Mouse (Mus musculus) CH12.LX (cell line): ENCODE results near the gene Ift20. TPM values are rescaled to one million over a fixed set of nuclear protein-coding genes. Genes with fewer than 3 reads are reported as not detected.

Experiments used
- DNase-seq: peaks from one replicate; pipeline ENCODE4 v3.0.0-alpha.2; 2013; ENCODE audit errors: extremely low read depth
- H3K27ac ChIP-seq: 2 replicates; pipeline ENCODE4 v1.5.1; 2012; ENCODE audit warnings: low read depth, mild to moderate bottlenecking, control low read depth, moderate library complexity; ENCODE audit not compliant: insufficient read depth
- H3K27me3 ChIP-seq: replicated peaks from 2 replicates; pipeline ENCODE3; 2012; ENCODE audit warnings: inconsistent platforms
- H3K36me3 ChIP-seq, 2 experiments: replicated peaks in 1 of 2; 2 replicates each; pipeline versions ENCODE3 to v1.6.1; 2012; ENCODE audit warnings: inconsistent platforms in 1 of 2, low read length in 1 of 2, mild to moderate bottlenecking in 1 of 2, mixed read lengths in 1 of 2, moderate library complexity in 1 of 2; ENCODE audit not compliant: control insufficient read depth in 1 of 2, insufficient read depth in 1 of 2
- H3K4me1 ChIP-seq, 2 experiments: 2 replicates each; pipeline ENCODE4 v1.6.1; 2012; ENCODE audit warnings: inconsistent platforms in 1 of 2, moderate library complexity in 1 of 2; ENCODE audit not compliant: insufficient read depth in 2 of 2, control insufficient read depth in 1 of 2
- H3K4me2 ChIP-seq: 2 replicates; pipeline ENCODE4 v1.6.1; 2012; ENCODE audit warnings: low read depth, mild to moderate bottlenecking, control low read depth; ENCODE audit not compliant: poor library complexity, insufficient read depth, severe bottlenecking
- H3K4me3 ChIP-seq, 3 experiments: fragments of 150-350 bp in 1 of 3; sonication (generic) in 1 of 3; replicated peaks in 1 of 3; 2 replicates each; pipeline versions ENCODE3 to v1.5.1; 2011 to 2012; ENCODE audit warnings: low read depth in 2 of 3, low read length in 2 of 3, mild to moderate bottlenecking in 2 of 3, moderate library complexity in 2 of 3, control low read depth in 1 of 3, improper control_type of control experiment in 1 of 3, inconsistent platforms in 1 of 3, mixed read lengths in 1 of 3; ENCODE audit not compliant: poor library complexity in 1 of 3
- H3K79me2 ChIP-seq: replicated peaks from 2 replicates; pipeline ENCODE4 v1.6.1; 2012; ENCODE audit warnings: mild to moderate bottlenecking, moderate library complexity; ENCODE audit not compliant: control insufficient read depth, poor library complexity, insufficient read depth, severe bottlenecking; ENCODE audit errors: extremely low read depth
- H3K9ac ChIP-seq: 2 replicates; pipeline ENCODE4 v1.6.1; 2012; ENCODE audit warnings: low read depth, mild to moderate bottlenecking, control low read depth, moderate library complexity; ENCODE audit not compliant: insufficient read depth
- H3K9me3 ChIP-seq: replicated peaks from 2 replicates; pipeline ENCODE3; 2012; ENCODE audit warnings: low read length, inconsistent platforms, mixed read lengths
- CHD1 ChIP-seq: IDR thresholded peaks from 2 replicates; pipeline ENCODE4 v1.6.1; 2012; ENCODE audit warnings: low read depth, low read length, improper control_type of control experiment, inconsistent platforms
- CHD2 ChIP-seq: IDR thresholded peaks from 2 replicates; pipeline ENCODE4 v1.6.1; 2011; ENCODE audit warnings: low read length, improper control_type of control experiment
- CTCF ChIP-seq, 2 experiments: IDR thresholded peaks in 1 of 2; conservative IDR thresholded peaks in 1 of 2; 2 replicates each; pipeline ENCODE4 v1.5.1; 2011 to 2012; ENCODE audit warnings: low read depth in 2 of 2, low read length in 2 of 2, improper control_type of control experiment in 1 of 2, inconsistent platforms in 1 of 2, mild to moderate bottlenecking in 1 of 2, moderate library complexity in 1 of 2
- E2F4 ChIP-seq: IDR thresholded peaks from 2 replicates; pipeline ENCODE4 v1.6.1; 2011; ENCODE audit warnings: low read depth, low read length, improper control_type of control experiment; ENCODE audit not compliant: insufficient replicate concordance
- ELF1 ChIP-seq: IDR thresholded peaks from 2 replicates; pipeline ENCODE4 v1.6.1; 2014; ENCODE audit warnings: low read depth, mild to moderate bottlenecking, inconsistent platforms, low read length, improper control_type of control experiment
- HCFC1 ChIP-seq: IDR thresholded peaks from 2 replicates; pipeline ENCODE4 v1.6.1; 2012; ENCODE audit warnings: low read depth, mild to moderate bottlenecking, inconsistent platforms, low read length, improper control_type of control experiment
- JUN ChIP-seq: IDR thresholded peaks from 2 replicates; pipeline ENCODE4 v1.6.1; 2011; ENCODE audit warnings: low read depth, mild to moderate bottlenecking, low read length, improper control_type of control experiment, moderate library complexity; ENCODE audit not compliant: insufficient read depth
- JUND ChIP-seq: conservative IDR thresholded peaks from 2 replicates; pipeline ENCODE4 v1.6.1; 2011; ENCODE audit warnings: low read depth, low read length, improper control_type of control experiment
- KAT2A ChIP-seq: IDR thresholded peaks from 2 replicates; pipeline ENCODE4 v1.6.1; 2012; ENCODE audit warnings: low read length, improper control_type of control experiment, inconsistent platforms; ENCODE audit not compliant: insufficient replicate concordance
- MAFK ChIP-seq: IDR thresholded peaks from 2 replicates; pipeline ENCODE4 v1.6.1; 2011; ENCODE audit warnings: low read length, improper control_type of control experiment; ENCODE audit not compliant: insufficient replicate concordance
- MAZ ChIP-seq: IDR thresholded peaks from 2 replicates; pipeline ENCODE4 v1.6.1; 2012; ENCODE audit warnings: low read depth, mild to moderate bottlenecking, inconsistent platforms, low read length, improper control_type of control experiment, moderate library complexity
- MEF2A ChIP-seq: IDR thresholded peaks from 2 replicates; pipeline ENCODE4 v1.6.1; 2014; ENCODE audit warnings: low read depth, mild to moderate bottlenecking, inconsistent platforms, low read length, improper control_type of control experiment, borderline replicate concordance
- MXI1 ChIP-seq: IDR thresholded peaks from 2 replicates; pipeline ENCODE4 v1.6.1; 2011; ENCODE audit warnings: mild to moderate bottlenecking, low read depth, low read length, improper control_type of control experiment
- NRF1 ChIP-seq: IDR thresholded peaks from 2 replicates; pipeline ENCODE4 v1.6.1; 2014; ENCODE audit warnings: low read depth, mild to moderate bottlenecking, inconsistent platforms, low read length, improper control_type of control experiment, moderate library complexity
- PAX5 ChIP-seq: IDR thresholded peaks from 2 replicates; pipeline ENCODE4 v1.6.1; 2012; ENCODE audit warnings: low read length, inconsistent platforms, mixed read lengths
- POLR2A ChIP-seq: IDR thresholded peaks from 2 replicates; pipeline ENCODE4 v1.6.1; 2011; ENCODE audit warnings: low read depth, mild to moderate bottlenecking, improper control_type of control experiment, low read length
- POLR2AphosphoS2 ChIP-seq: IDR thresholded peaks from 2 replicates; pipeline ENCODE4 v1.6.1; 2011; ENCODE audit warnings: low read depth, low read length, improper control_type of control experiment
- RAD21 ChIP-seq: IDR thresholded peaks from 2 replicates; pipeline ENCODE4 v1.6.1; 2011; ENCODE audit warnings: low read depth, mild to moderate bottlenecking, low read length, improper control_type of control experiment, moderate library complexity
- RCOR1 ChIP-seq: conservative IDR thresholded peaks from 2 replicates; pipeline ENCODE4 v1.6.1; 2012; ENCODE audit warnings: low read depth, mild to moderate bottlenecking, inconsistent platforms, low read length, improper control_type of control experiment
- SIN3A ChIP-seq: IDR thresholded peaks from 2 replicates; pipeline ENCODE4 v1.6.1; 2012; ENCODE audit warnings: low read length, improper control_type of control experiment, inconsistent platforms
- SMC3 ChIP-seq: IDR thresholded peaks from 2 replicates; pipeline ENCODE4 v1.6.1; 2011; ENCODE audit warnings: low read depth, low read length, improper control_type of control experiment
- TBP ChIP-seq: conservative IDR thresholded peaks from 2 replicates; pipeline ENCODE4 v1.6.1; 2011; ENCODE audit warnings: low read depth, low read length, improper control_type of control experiment
- TCF12 ChIP-seq: IDR thresholded peaks from 2 replicates; pipeline ENCODE4 v1.6.1; 2014; ENCODE audit warnings: low read depth, mild to moderate bottlenecking, inconsistent platforms, low read length, improper control_type of control experiment
- UBTF ChIP-seq: IDR thresholded peaks from 2 replicates; pipeline ENCODE4 v1.6.1; 2012; ENCODE audit warnings: low read depth, mild to moderate bottlenecking, inconsistent platforms, low read length, improper control_type of control experiment, moderate library complexity
- USF1 ChIP-seq: IDR thresholded peaks from 2 replicates; pipeline ENCODE4 v1.6.1; 2014; ENCODE audit warnings: low read depth, mild to moderate bottlenecking, inconsistent platforms, low read length, improper control_type of control experiment
- USF2 ChIP-seq: conservative IDR thresholded peaks from 2 replicates; pipeline ENCODE4 v1.6.1; 2011; ENCODE audit warnings: low read depth, low read length, improper control_type of control experiment
- ZKSCAN1 ChIP-seq: IDR thresholded peaks from 2 replicates; pipeline ENCODE4 v1.6.1; 2012; ENCODE audit warnings: low read depth, inconsistent platforms, low read length, improper control_type of control experiment, borderline replicate concordance
- ZMIZ1 ChIP-seq: IDR thresholded peaks from 2 replicates; pipeline ENCODE4 v1.6.1; 2012; ENCODE audit warnings: low read depth, mild to moderate bottlenecking, inconsistent platforms, low read length, improper control_type of control experiment
- ZNF384 ChIP-seq: IDR thresholded peaks from 2 replicates; pipeline ENCODE4 v1.6.1; 2012; ENCODE audit warnings: low read depth, low read length, improper control_type of control experiment, inconsistent platforms
- dilution Hi-C: fragments of 300-500 bp; cut with MboI; formaldehyde crosslinking; loops from 2 replicates; pipeline ENCODE4 v1.14.3; 2020; ENCODE audit warnings: low sequenced_read_pairs; ENCODE audit not compliant: extremely low pct_unique_long_range_greater_than_20kb, extremely low pct_ligation_motif_present
- in situ Hi-C: fragments of 300-500 bp; cut with MboI; formaldehyde crosslinking; loops from 3 replicates; pipeline ENCODE4 v1.14.3; 2019; ENCODE audit warnings: low sequenced_read_pairs, low pct_ligation_motif_present, low pct_unique_long_range_greater_than_20kb, mixed read lengths
- polyA plus RNA-seq: library from polyadenylated mRNA; unstranded; fragments of >175 nt; gene quantifications from 2 replicates; pipeline ENCODE4 v1.2.1, GENCODE M21; 2012; ENCODE audit warnings: low read depth; ENCODE audit not compliant: insufficient read length
- total RNA-seq, 2 experiments: library from RNA; depleted of rRNA; stranded (reverse); fragments of 300-350 nt in 1 of 2; fragments of >200 nt in 1 of 2; gene quantifications; 2 replicates each; pipeline ENCODE4 v1.2.3; 2012 to 2014

The Ift20 gene
- total and polyA plus RNA-seq, 3 experiments: 124 to 151 (median 136) TPM

DNA sequence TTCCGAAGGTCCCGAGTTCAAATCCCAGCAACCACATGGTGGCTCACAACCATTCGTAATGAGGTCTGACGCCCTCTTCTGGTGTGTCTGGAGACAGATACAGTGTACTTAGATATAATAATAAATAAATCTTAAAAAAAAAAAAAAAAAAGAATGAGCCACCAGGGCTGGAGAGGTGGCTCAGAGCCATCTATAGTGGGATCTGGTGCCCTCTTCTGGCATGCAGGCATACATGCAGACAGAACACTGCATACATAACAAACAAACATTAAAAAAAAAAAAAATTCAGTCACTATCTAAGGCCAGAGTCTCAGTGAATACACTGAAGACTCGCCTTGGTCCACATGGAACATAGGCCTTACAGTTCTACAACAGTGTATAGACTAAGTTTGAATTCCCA, 27.0 kb upstream of the Ift20 start:
- no peaks in the 10 kb centered on the region for H3K9me3 ChIP-seq
- no peak overlapping the region for H3K9ac ChIP-seq
- peaks cover 41 to 65% of the 10 kb centered on the region in 2 experiments for H3K36me3 ChIP-seq
- peaks cover 0 to 21% of the 10 kb centered on the region in 2 experiments; a peak in 2 of 4 replicates for H3K4me1 ChIP-seq
- TF ChIP-seq CTCF (conservative IDR thresholded peaks at IDR 0.05 in 1 of 2, IDR thresholded peaks at IDR 0.05 in 1 of 2; ENCODE audit: low read depth in 2 of 2, low read length in 2 of 2) (peak; percentile 42 to 72; a peak in 3 of 4 replicates), ZNF384 (peak; percentile 92), ZKSCAN1 (no peak), SMC3 (peak; percentile 54), RAD21 (peak; percentile 46)
- peak; percentile 69 for DNase-seq
- dilution Hi-C loops (no loop called here), in situ Hi-C loops (no loop called here)
- H3K4me2 ChIP-seq: no peak overlapping the region
- H3K4me3 ChIP-seq: no peak overlapping the region
- H3K27me3 ChIP-seq: no peaks in the 10 kb centered on the region
- no peak overlapping the region for H3K27ac ChIP-seq
- H3K79me2 ChIP-seq: peaks cover 25% of the 10 kb centered on the region

DNA sequence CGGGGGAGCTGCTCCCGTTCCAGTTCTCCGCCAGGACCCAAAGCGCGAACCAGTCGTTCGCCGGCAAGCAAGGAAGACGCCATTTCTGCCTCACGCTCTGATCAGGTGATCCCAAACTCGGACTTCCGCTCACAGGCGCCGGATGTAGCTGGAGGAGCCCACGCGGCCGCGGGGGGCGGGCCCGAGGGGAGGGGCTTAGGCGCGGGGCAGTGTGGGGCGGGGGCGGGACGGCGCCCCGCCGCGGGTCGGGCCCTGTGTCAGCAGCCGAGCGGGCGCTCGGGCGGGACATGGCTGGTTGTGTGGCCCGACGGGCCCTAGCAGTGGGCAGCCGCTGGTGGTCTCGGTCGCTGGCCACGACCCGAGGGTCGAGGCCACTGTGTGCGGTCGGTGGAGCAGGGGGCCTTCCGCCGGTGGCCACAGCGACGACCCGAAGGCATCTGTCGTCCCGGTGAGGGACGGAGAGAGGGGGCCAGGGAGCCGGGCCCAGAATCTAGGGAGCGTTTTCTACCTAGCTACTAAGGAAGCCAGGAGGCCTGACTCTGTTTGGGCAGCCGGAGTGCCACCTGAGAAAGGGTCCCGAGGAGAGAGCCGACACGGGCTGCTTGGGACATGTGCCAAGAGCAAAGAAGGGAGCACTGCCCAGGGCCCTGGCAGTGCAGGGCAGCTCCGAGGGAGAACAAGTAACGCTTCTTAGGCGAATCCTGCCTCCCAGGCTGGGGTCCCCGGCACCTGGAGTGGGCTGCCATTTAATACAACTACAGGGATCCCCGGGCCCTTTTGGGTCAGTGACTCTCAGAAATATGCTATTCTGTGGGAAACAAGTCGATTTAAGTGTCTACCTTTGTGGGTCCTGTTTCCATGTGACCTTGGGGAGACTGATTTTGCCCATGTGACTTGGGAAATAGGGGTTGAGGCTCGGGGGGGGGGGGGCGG, 23.9 kb upstream of the Ift20 start, which contains the start of the genes Tmem199 and Poldip2:
Gene Tmem199, minus strand, starts transcription at position 148 of the 933 bp plus-strand sequence.
Gene Poldip2, plus strand, starts transcription at position 169 of the 933 bp plus-strand sequence.
- in situ Hi-C loops (no loop called here), dilution Hi-C loops (no loop called here)
- H3K4me3 ChIP-seq: peak within 1 kb of the TSS; percentile 74 to 85 (median 83)
- H3K79me2 ChIP-seq: peaks cover 25% of the 10 kb centered on the region
- H3K9ac ChIP-seq: peak within 1 kb of the TSS; percentile 94
- peaks cover 0 to 31% of the 10 kb centered on the region in 2 experiments; a peak in 2 of 4 replicates for H3K4me1 ChIP-seq
- no peaks in the 10 kb centered on the region for H3K27me3 ChIP-seq
- peak; percentile 97 for DNase-seq
- peak within 1 kb of the TSS; percentile 99 for H3K4me2 ChIP-seq
- no peaks in the 10 kb centered on the region for H3K9me3 ChIP-seq
- H3K27ac ChIP-seq: peak within 1 kb of the TSS; percentile 14; the same call in 1 of the 2 replicates
- H3K36me3 ChIP-seq: peaks cover 42 to 59% of the 10 kb centered on the region in 2 experiments
- TF ChIP-seq RCOR1 (peak; percentile 76; the same call in 1 of the 2 replicates), ZKSCAN1 (no peak), USF1 (peak; percentile 89), RAD21 (no peak), CTCF (conservative IDR thresholded peaks at IDR 0.05 in 1 of 2, IDR thresholded peaks at IDR 0.05 in 1 of 2; ENCODE audit: low read depth in 2 of 2, low read length in 2 of 2) (no peak), MAZ (peak; percentile 81; the same call in 1 of the 2 replicates), KAT2A (0 out of 2 replicates have a peak, but pooled peaks have one; percentile 70), JUN (no peak), SMC3 (no peak), MAFK (0 out of 2 replicates have a peak, but pooled peaks have one; percentile 52), CHD1 (no peak), MEF2A (peak; percentile 54), NRF1 (peak; percentile 55), TBP (peak; percentile 85), USF2 (peak; percentile 77), CHD2 (peak; percentile 30; the same call in 1 of the 2 replicates), JUND (no peak), MXI1 (peak; percentile 88), ELF1 (peak; percentile 88), HCFC1 (peak; percentile 87), POLR2A (peak; percentile 99), ZMIZ1 (peak; percentile 98), E2F4 (no peak), UBTF (peak; percentile 63; the same call in 1 of the 2 replicates), SIN3A (peak; percentile 92), POLR2AphosphoS2 (peak; percentile 82), TCF12 (peak; percentile 95), PAX5 (no peak)
